Mouse (Mus musculus) erythroblast, embryonic 14.5 days (primary cell): ENCODE results near the gene Nfatc2ip.

Experiments used
- GATA1 ChIP-seq: IDR thresholded peaks from 2 replicates; pipeline ENCODE4 v1.6.1; 2012; ENCODE audit warnings: low read length, inconsistent platforms, mixed read lengths
- TAL1 ChIP-seq: IDR thresholded peaks from 3 replicates; pipeline ENCODE4 v1.6.1; 2012; ENCODE audit warnings: low read length, inconsistent platforms, mixed read lengths

GRCm38 (mm10) chr7:126417045-126417444 is 20.5 kb upstream of the Nfatc2ip start:
- TF ChIP-seq TAL1 (no peak), GATA1 (no peak)
